Mouse (Mus musculus): ENCODE data around the gene Dph1.

DNA sequence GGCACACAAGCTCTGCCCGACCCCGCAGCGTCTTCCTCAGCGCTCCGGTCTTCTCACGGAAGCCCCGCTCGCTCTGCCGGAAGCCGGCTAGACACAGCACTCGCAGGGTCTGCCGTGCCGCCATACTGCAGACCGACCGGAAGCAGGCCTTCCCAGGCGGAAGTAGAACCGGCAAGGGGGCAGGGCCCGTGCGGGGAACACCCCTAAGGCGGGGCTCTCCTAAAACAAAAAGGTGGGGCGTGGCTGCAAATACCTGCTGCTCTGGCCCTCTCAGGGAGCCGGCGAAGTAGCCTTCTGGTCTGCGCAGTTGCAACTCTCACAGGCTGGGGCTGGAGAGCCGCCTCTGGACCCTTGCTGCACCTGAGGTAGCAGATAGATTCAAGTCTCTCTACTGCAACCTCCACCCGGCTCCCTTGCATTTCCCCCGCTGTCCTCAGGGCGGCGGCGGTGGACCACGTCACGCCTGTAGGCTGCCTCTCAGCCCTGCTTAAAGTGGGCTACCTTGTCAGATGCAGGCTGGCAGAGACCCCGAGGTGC, 12.3 kb downstream of the Dph1 start, which contains the start of gene Ovca2:
- TF ChIP-seq POLR2A (IDR thresholded peaks at IDR 0.05; ENCODE audit: extremely low read depth, insufficient read depth, low read length) = peak; percentile 52
- TF ChIP-seq CTCF (IDR thresholded peaks at IDR 0.05; ENCODE audit: low read depth, low read length) = peak; percentile 89

Data from liver, adult 2 months (tissue).